Mouse (Mus musculus): ENCODE data around the gene Ckb. TPM values are rescaled to one million over a fixed set of nuclear protein-coding genes. Genes with fewer than 3 reads are reported as not detected.

The Ckb gene
- total and polyA plus RNA-seq, 3 experiments: 0.54 to 3.7 TPM; not detected in 1

DNA sequence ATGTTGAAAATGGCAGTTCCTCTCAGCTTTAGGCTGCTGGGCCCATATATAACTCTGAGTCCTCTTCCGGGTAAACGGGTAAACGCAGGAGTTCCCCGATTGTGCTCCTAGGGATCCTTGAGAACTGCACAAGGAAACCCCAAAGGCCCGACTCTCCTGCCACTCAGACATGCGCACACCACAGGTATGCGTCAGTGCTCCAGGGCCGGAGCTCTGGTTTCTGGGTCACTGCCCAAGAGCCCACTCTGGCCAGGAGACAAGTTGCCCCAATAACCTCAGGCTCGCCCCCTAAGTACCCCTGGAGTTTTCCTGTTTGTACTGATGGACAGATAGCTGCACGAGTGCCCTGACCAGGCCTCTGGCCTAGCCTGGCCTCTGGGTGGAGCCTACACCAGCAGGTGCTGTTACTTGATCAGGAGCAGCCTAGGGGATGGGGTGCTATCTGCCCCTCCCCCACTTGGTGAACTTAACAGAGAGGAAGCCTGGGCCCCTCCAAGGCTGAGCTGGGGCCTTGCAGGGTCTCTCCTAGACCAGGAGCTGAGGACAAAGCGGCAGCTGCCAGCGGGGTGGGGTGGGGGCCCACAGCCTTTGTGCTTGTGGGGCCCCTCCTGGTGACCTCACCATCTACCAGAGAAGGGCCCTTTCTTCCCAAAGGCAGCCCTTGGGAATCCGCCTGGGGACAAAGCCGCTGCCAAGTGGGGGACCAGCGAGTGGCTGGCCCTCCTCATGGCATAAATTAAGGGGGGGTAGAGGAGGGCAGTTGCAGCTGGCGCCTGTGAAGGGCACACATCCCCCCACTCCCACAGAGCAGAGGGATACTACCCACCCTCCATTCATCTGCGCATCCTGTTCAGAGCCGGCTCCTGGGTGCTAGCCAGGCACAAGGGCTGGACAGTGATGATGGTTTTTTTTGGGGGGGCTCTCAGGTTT lies 21.5 kb upstream of the Ckb start:
- no peak overlapping the region for H3K27ac ChIP-seq (ENCODE audit: insufficient read depth, low read depth)
- DNase-seq (ENCODE audit: extremely low read depth): no peak
- no peak overlapping the region for H3K4me3 ChIP-seq (replicated peaks in 1 of 3; ENCODE audit: low read depth in 2 of 3, low read length in 2 of 3, poor library complexity in 1 of 3)
- no peak for TF ChIP-seq SMC3 (IDR thresholded peaks at IDR 0.05; ENCODE audit: low read depth, low read length)
- no peak for TF ChIP-seq POLR2A (IDR thresholded peaks at IDR 0.05; ENCODE audit: low read depth, low read length)
- no peak for TF ChIP-seq MXI1 (IDR thresholded peaks at IDR 0.05; ENCODE audit: low read depth, low read length)
- no peak for TF ChIP-seq ZC3H11A (IDR thresholded peaks at IDR 0.05; ENCODE audit: low read depth, low read length)
- no peak for TF ChIP-seq ELF1 (IDR thresholded peaks at IDR 0.05; ENCODE audit: low read depth, low read length)
- TF ChIP-seq SIN3A (IDR thresholded peaks at IDR 0.05; ENCODE audit: low read length): no peak
- TF ChIP-seq UBTF (IDR thresholded peaks at IDR 0.05; ENCODE audit: low read depth, low read length): no peak
- no peak for TF ChIP-seq CTCF (conservative IDR thresholded peaks at IDR 0.05 in 1 of 2, IDR thresholded peaks at IDR 0.05 in 1 of 2; ENCODE audit: low read depth in 2 of 2, low read length in 2 of 2)
- no peak for TF ChIP-seq POLR2AphosphoS2 (IDR thresholded peaks at IDR 0.05; ENCODE audit: low read depth, low read length)
- no peak for TF ChIP-seq HCFC1 (IDR thresholded peaks at IDR 0.05; ENCODE audit: low read depth, low read length)
- TF ChIP-seq USF2 (conservative IDR thresholded peaks at IDR 0.05; ENCODE audit: low read depth, low read length): no peak
- TF ChIP-seq RCOR1 (conservative IDR thresholded peaks at IDR 0.05; ENCODE audit: low read depth, low read length): no peak
- no peak for TF ChIP-seq ZKSCAN1 (IDR thresholded peaks at IDR 0.05; ENCODE audit: borderline replicate concordance, low read depth, low read length)
- H3K79me2 ChIP-seq (replicated peaks; ENCODE audit: control insufficient read depth, extremely low read depth, insufficient read depth, poor library complexity, severe bottlenecking): no peaks in the 10 kb centered on the region
- no peaks in the 10 kb centered on the region for H3K27me3 ChIP-seq (replicated peaks)
- no peak overlapping the region for H3K9ac ChIP-seq (ENCODE audit: insufficient read depth, low read depth)
- in situ Hi-C loops (cut with MboI; ENCODE audit: low pct_ligation_motif_present, low pct_unique_long_range_greater_than_20kb, low sequenced_read_pairs) (no loop called here), dilution Hi-C loops (cut with MboI; ENCODE audit: extremely low pct_ligation_motif_present, extremely low pct_unique_long_range_greater_than_20kb, low sequenced_read_pairs) (no loop called here)
- no peak overlapping the region for H3K4me2 ChIP-seq (ENCODE audit: insufficient read depth, low read depth, poor library complexity, severe bottlenecking)
- no peaks in the 10 kb centered on the region for H3K36me3 ChIP-seq (replicated peaks in 1 of 2; ENCODE audit: control insufficient read depth in 1 of 2, insufficient read depth in 1 of 2, low read length in 1 of 2)
- peaks cover 16 to 47% of the 10 kb centered on the region in 2 experiments for H3K4me1 ChIP-seq (ENCODE audit: control insufficient read depth in 1 of 2, insufficient read depth in 2 of 2)
- no peaks in the 10 kb centered on the region for H3K9me3 ChIP-seq (replicated peaks; ENCODE audit: low read length)

GRCm38 (mm10) chr12:111692899-111693298 lies 20.8 kb upstream of the Ckb start:
- dilution Hi-C loops (cut with MboI; ENCODE audit: extremely low pct_ligation_motif_present, extremely low pct_unique_long_range_greater_than_20kb, low sequenced_read_pairs): no loop called here
- in situ Hi-C loops (cut with MboI; ENCODE audit: low pct_ligation_motif_present, low pct_unique_long_range_greater_than_20kb, low sequenced_read_pairs): no loop called here
- Histone ChIP-seq H3K4me2 (ENCODE audit: insufficient read depth, low read depth, poor library complexity, severe bottlenecking) (no peak overlapping the region), H3K27ac (ENCODE audit: insufficient read depth, low read depth) (no peak overlapping the region), H3K9me3 (replicated peaks; ENCODE audit: low read length) (no peaks in the 10 kb centered on the region), H3K4me1 (ENCODE audit: control insufficient read depth in 1 of 2, insufficient read depth in 2 of 2) (peaks cover 16 to 45% of the 10 kb centered on the region in 2 experiments), H3K79me2 (replicated peaks; ENCODE audit: control insufficient read depth, extremely low read depth, insufficient read depth, poor library complexity, severe bottlenecking) (no peaks in the 10 kb centered on the region), H3K36me3 (replicated peaks in 1 of 2; ENCODE audit: control insufficient read depth in 1 of 2, insufficient read depth in 1 of 2, low read length in 1 of 2) (no peaks in the 10 kb centered on the region), H3K27me3 (replicated peaks) (no peaks in the 10 kb centered on the region), H3K9ac (ENCODE audit: insufficient read depth, low read depth) (no peak overlapping the region), H3K4me3 (replicated peaks in 1 of 3; ENCODE audit: low read depth in 2 of 3, low read length in 2 of 3, poor library complexity in 1 of 3) (no peak overlapping the region)
- TF ChIP-seq UBTF (IDR thresholded peaks at IDR 0.05; ENCODE audit: low read depth, low read length): no peak
- TF ChIP-seq PAX5 (IDR thresholded peaks at IDR 0.05; ENCODE audit: low read length): no peak
- no peak for TF ChIP-seq EP300 (IDR thresholded peaks at IDR 0.05; ENCODE audit: low read length)
- TF ChIP-seq SIN3A (IDR thresholded peaks at IDR 0.05; ENCODE audit: low read length): no peak
- TF ChIP-seq POLR2A (IDR thresholded peaks at IDR 0.05; ENCODE audit: low read depth, low read length): no peak
- no peak for TF ChIP-seq BHLHE40 (IDR thresholded peaks at IDR 0.05; ENCODE audit: low read depth, low read length)
- TF ChIP-seq CHD1 (IDR thresholded peaks at IDR 0.05; ENCODE audit: low read depth, low read length): no peak
- no peak for TF ChIP-seq POLR2AphosphoS2 (IDR thresholded peaks at IDR 0.05; ENCODE audit: low read depth, low read length)
- no peak for TF ChIP-seq IRF4 (IDR thresholded peaks at IDR 0.05; ENCODE audit: low read depth, low read length)
- TF ChIP-seq MYC (IDR thresholded peaks at IDR 0.05; ENCODE audit: low read depth, low read length): no peak
- TF ChIP-seq ETS1 (conservative IDR thresholded peaks at IDR 0.05; ENCODE audit: low read depth, low read length): no peak
- TF ChIP-seq NRF1 (IDR thresholded peaks at IDR 0.05; ENCODE audit: low read depth, low read length): no peak
- TF ChIP-seq MAX (IDR thresholded peaks at IDR 0.05; ENCODE audit: low read length): no peak
- no peak for TF ChIP-seq ZNF384 (IDR thresholded peaks at IDR 0.05; ENCODE audit: low read depth, low read length)
- TF ChIP-seq JUND (conservative IDR thresholded peaks at IDR 0.05; ENCODE audit: low read depth, low read length): no peak
- no peak for TF ChIP-seq CHD2 (IDR thresholded peaks at IDR 0.05; ENCODE audit: low read length)
- no peak for DNase-seq (ENCODE audit: extremely low read depth)

Data from CH12.LX (cell line).